Mouse (Mus musculus): ENCODE data around the gene Cenpf. TPM values are rescaled to one million over a fixed set of nuclear protein-coding genes. Genes with fewer than 3 reads are reported as not detected.

Gene Cenpf
- total RNA-seq, 2 experiments from 2014 or later: 1.4 to 1.6 TPM

Other genes with a start within 250 kb of the Cenpf start
- 10 to 100 TPM; 10.3 to 11.5 TPM for gene Ptpn14, start 40.2 kb upstream of the Cenpf start, total RNA-seq (2021)
- gene Smyd2, start 234.3 kb upstream of the Cenpf start, total RNA-seq (2021): 100 to 1,000 TPM; 110 to 113 TPM

Measured in left cerebral cortex, postnatal 14 days (tissue).